Mouse (Mus musculus) stomach, embryonic 14.5 days (tissue): Measurements from ENCODE around the gene U2af1l4. TPM values are rescaled to one million over a fixed set of nuclear protein-coding genes. Genes with fewer than 3 reads are reported as not detected.
A peak's percentile ranks its signal among the peaks of the same experiment; 100 is the strongest.

Experiments used
- ATAC-seq: fragments of 200-750 bp; cut with Nextera tagmentation; 2 replicates; pipeline ENCODE4 v1.8.0; 2017; ENCODE audit warnings: low read depth, moderate TSS enrichment; ENCODE audit not compliant: insufficient number of reproducible peaks, insufficient read depth, low FRiP score
- H3K27ac ChIP-seq: fragments of 300-500 bp; sonication (generic); 2 replicates; pipeline ENCODE4 v1.5.1; 2014; ENCODE audit warnings: mild to moderate bottlenecking, low read length, moderate library complexity, mixed read lengths
- H3K27me3 ChIP-seq: fragments of 300-500 bp; sonication (generic); 2 replicates; pipeline ENCODE4 v1.6.1; 2014; ENCODE audit warnings: low read length, control low read depth, mixed read lengths; ENCODE audit not compliant: control insufficient read depth, insufficient read depth
- H3K36me3 ChIP-seq: fragments of 300-500 bp; sonication (generic); 2 replicates; pipeline ENCODE4 v1.6.1; 2014; ENCODE audit warnings: mild to moderate bottlenecking, control low read depth, low read length, moderate library complexity, mixed read lengths; ENCODE audit not compliant: control insufficient read depth, insufficient read depth
- H3K4me1 ChIP-seq: fragments of 300-500 bp; sonication (generic); 2 replicates; pipeline ENCODE4 v1.6.1; 2014; ENCODE audit warnings: low read length, control low read depth, mixed read lengths; ENCODE audit not compliant: control insufficient read depth, insufficient read depth
- H3K4me2 ChIP-seq: fragments of 300-500 bp; sonication (generic); replicated peaks from 2 replicates; pipeline ENCODE4 v1.6.1; 2014; ENCODE audit warnings: low read depth, low read length, control low read depth
- H3K4me3 ChIP-seq: fragments of 300-500 bp; sonication (generic); 2 replicates; pipeline ENCODE4 v1.5.1; 2014; ENCODE audit warnings: low read depth, low read length, control low read depth
- H3K9ac ChIP-seq: fragments of 300-500 bp; sonication (generic); replicated peaks from 2 replicates; pipeline ENCODE4 v1.6.1; 2014; ENCODE audit warnings: low read depth, mild to moderate bottlenecking, control low read depth, low read length, moderate library complexity, mixed read lengths
- H3K9me3 ChIP-seq: fragments of 300-500 bp; sonication (generic); 2 replicates; pipeline ENCODE4 v1.6.1; 2016; ENCODE audit warnings: low read depth, low read length, control low read depth; ENCODE audit not compliant: control insufficient read depth
- WGBS: fragments of 180-500 bp; shearing (Covaris S2); extraction: QIAGEN DNeasy Blood & Tissue Kit; methylation state at CpG from one replicate; pipeline ENCODE4 v1.1.7; 2014; 5-methylcytosine and 5-hydroxymethylcytosine counted together
- polyA plus RNA-seq: library from polyadenylated mRNA; unstranded; fragments of >200 nt; fragmentation: Nextera tagmentation; extraction: Ambion mirVana; gene quantifications from 2 replicates; pipeline ENCODE4 v1.2.1, GENCODE M21; 2014

Gene U2af1l4
- polyA plus RNA-seq, 1 experiment from 2014 or later = 96.6 TPM

DNA sequence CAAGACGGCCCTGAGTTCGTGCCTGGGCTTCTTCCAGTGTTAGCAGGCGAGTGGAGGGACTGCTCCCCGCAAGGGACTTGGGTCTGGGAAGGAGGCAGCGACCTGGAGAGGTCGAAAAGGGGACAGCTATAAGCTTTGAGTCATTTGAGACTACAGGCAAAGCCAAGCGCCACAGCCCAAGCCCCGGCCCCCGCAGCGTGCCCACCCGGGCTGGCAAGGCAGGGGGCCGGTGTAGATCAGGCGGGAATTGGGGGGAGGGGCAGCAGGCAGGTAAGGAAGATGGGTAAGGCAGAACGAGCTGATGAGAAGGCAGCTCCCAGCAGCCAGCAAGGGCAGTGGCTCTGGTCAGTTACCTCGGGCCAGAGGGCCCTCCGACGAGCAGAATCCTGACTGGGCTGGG is 36.7 kb upstream of the U2af1l4 start:
- Histone ChIP-seq H3K36me3 (peaks cover 43% of the 10 kb centered on the region; the same call in 1 of the 2 replicates), H3K27me3 (no peaks in the 10 kb centered on the region), H3K9me3 (no peaks in the 10 kb centered on the region), H3K4me1 (peaks cover 11% of the 10 kb centered on the region; the same call in 1 of the 2 replicates), H3K9ac (peak overlapping the region; percentile 11; the same call in 1 of the 2 replicates), H3K4me2 (peak overlapping the region; percentile 10; the same call in 1 of the 2 replicates), H3K4me3 (no peak overlapping the region), H3K27ac (0 out of 2 replicates have a peak overlapping the region, but pooled peaks have one; percentile 62)
- WGBS = 28% methylated on average over 17 of the region's 17 CpGs
- no peak for ATAC-seq

DNA sequence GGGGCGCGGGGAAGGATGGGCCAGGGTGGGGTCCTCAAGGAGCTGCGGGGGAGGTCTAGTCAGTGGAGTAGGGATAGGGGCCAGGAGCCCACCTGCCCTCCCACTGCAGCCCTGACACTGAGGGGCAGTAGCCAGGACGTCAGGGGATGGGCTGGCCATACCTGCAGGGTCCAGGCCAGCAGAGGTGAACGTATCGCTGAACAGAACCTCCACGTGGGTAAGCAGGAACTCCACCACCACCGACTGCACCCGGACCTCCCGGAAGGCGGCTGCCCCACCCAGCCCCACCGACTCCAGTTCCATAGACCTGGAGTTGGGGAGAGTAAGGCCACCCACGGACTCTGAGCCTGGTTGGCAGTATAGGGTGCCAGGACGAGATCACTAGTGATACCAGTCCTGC is 36.1 kb upstream of the U2af1l4 start:
- Histone ChIP-seq H3K9ac (no peak overlapping the region; the same call in 1 of the 2 replicates), H3K4me1 (peaks cover 11% of the 10 kb centered on the region; the same call in 1 of the 2 replicates), H3K27me3 (no peaks in the 10 kb centered on the region), H3K27ac (no peak overlapping the region), H3K4me2 (no peak overlapping the region; the same call in 1 of the 2 replicates), H3K4me3 (no peak overlapping the region), H3K9me3 (no peaks in the 10 kb centered on the region), H3K36me3 (peaks cover 48% of the 10 kb centered on the region; the same call in 1 of the 2 replicates)
- 78% methylated on average over 14 of the region's 14 CpGs for WGBS
- no peak for ATAC-seq

DNA sequence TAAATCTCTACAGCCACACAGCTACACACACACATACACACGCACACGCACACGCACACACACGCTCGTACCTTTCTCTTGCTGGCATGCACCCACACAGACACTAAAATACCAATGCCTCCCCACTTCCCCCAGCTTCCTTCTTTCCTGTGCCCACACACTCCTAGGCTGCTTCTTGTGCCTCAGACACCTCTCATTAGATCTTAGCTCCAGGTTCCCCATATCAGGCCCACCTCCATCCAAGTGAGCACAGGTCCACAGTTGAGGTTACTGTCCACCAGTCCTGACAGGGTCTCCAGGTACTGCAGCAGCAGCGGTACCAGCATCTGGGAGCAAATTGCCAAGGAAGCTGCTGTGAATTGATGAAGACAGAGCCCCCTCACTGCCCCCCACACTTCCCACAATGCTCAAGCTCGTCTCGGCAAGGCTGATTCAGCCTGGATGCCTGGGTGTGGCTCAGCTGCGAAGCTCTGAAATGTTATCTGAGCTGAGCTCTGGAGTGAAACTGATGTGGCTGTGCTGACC is 31.7 kb upstream of the U2af1l4 start:
- no peak overlapping the region for H3K4me3 ChIP-seq
- H3K9me3 ChIP-seq = no peaks in the 10 kb centered on the region
- H3K27ac ChIP-seq = no peak overlapping the region
- no peaks in the 10 kb centered on the region for H3K27me3 ChIP-seq
- WGBS = 80% methylated on average over 9 of the region's 9 CpGs
- no peak for ATAC-seq
- H3K4me2 ChIP-seq = no peak overlapping the region
- peaks cover 43% of the 10 kb centered on the region; the same call in 1 of the 2 replicates for H3K36me3 ChIP-seq
- H3K4me1 ChIP-seq = peaks cover 19% of the 10 kb centered on the region
- H3K9ac ChIP-seq = no peak overlapping the region

GRCm38 (mm10) chr7:30532931-30533330 is 30.2 kb upstream of the U2af1l4 start:
- peak overlapping the region; percentile 92; the same call in 1 of the 2 replicates for H3K4me2 ChIP-seq
- no peak overlapping the region for H3K4me3 ChIP-seq
- H3K9ac ChIP-seq = no peak overlapping the region
- no peaks in the 10 kb centered on the region for H3K27me3 ChIP-seq
- H3K36me3 ChIP-seq = peaks cover 39% of the 10 kb centered on the region; the same call in 1 of the 2 replicates
- peaks cover 15% of the 10 kb centered on the region for H3K4me1 ChIP-seq
- no peaks in the 10 kb centered on the region for H3K9me3 ChIP-seq
- whole genome bisulfite sequencing = 35% methylated on average over 8 of the region's 8 CpGs
- ATAC-seq = no peak
- no peak overlapping the region for H3K27ac ChIP-seq

- Histone ChIP-seq H3K4me1 (peaks cover 15% of the 10 kb centered on the region), H3K9me3 (no peaks in the 10 kb centered on the region), H3K4me2 (peak overlapping the region; percentile 92), H3K27ac (peak overlapping the region; percentile 15; the same call in 1 of the 2 replicates), H3K27me3 (no peaks in the 10 kb centered on the region), H3K36me3 (peaks cover 27% of the 10 kb centered on the region; the same call in 1 of the 2 replicates), H3K9ac (peak overlapping the region; percentile 58), H3K4me3 (peak overlapping the region; percentile 63)
- 7% methylated on average over 26 of the region's 26 CpGs for WGBS
- ATAC-seq = 0 out of 2 replicates have a peak, but pooled peaks have one; percentile 25
These were observed 29.0 kb upstream of the U2af1l4 start for GRCm38 (mm10) chr7:30533941-30534632.

GRCm38 (mm10) chr7:30534633-30535577 is 28.2 kb upstream of the U2af1l4 start, which contains the start of gene Arhgap33:
Gene Arhgap33 (minus strand): TSS chr7:30535060.
- H3K27me3 ChIP-seq = no peaks in the 10 kb centered on the region
- H3K27ac ChIP-seq = peak within 1 kb of the TSS; percentile 15; the same call in 1 of the 2 replicates
- peak within 1 kb of the TSS; percentile 58 for H3K9ac ChIP-seq
- peak; percentile 92 for ATAC-seq
- H3K4me2 ChIP-seq = peak within 1 kb of the TSS; percentile 92
- peak within 1 kb of the TSS; percentile 63 for H3K4me3 ChIP-seq
- under 1% methylated on average over 63 of the region's 84 CpGs for WGBS
- H3K36me3 ChIP-seq = peaks cover 23% of the 10 kb centered on the region; the same call in 1 of the 2 replicates
- no peaks in the 10 kb centered on the region for H3K9me3 ChIP-seq
- peaks cover 15% of the 10 kb centered on the region for H3K4me1 ChIP-seq

- H3K36me3 ChIP-seq = peaks cover 4% of the 10 kb centered on the region; the same call in 1 of the 2 replicates
- no peak overlapping the region for H3K4me2 ChIP-seq
- H3K4me3 ChIP-seq = no peak overlapping the region
- H3K27me3 ChIP-seq = no peaks in the 10 kb centered on the region
- H3K9me3 ChIP-seq = no peaks in the 10 kb centered on the region
- H3K27ac ChIP-seq = no peak overlapping the region
- 85% methylated on average over 7 of the region's 7 CpGs for WGBS
- H3K9ac ChIP-seq = no peak overlapping the region
- peaks cover 2% of the 10 kb centered on the region; the same call in 1 of the 2 replicates for H3K4me1 ChIP-seq
- no peak for ATAC-seq
These were observed 22.5 kb upstream of the U2af1l4 start for GRCm38 (mm10) chr7:30540572-30540971.

DNA sequence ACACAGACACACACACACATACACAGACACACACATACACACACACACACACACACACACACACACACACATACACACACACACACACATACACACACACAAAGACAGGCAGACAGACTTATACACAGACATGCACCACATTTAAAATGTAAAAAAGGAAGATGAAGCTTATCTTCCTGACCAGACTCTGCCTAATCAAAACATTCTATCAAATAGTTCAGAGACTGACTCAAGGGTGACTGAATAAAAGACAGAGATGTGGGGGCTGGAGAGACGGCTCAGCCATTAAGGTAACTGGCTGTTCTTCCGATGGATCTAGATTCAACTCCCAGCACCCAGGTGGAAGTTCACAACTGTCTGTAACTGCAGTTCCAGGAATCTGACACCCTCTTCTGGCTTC is 18.8 kb upstream of the U2af1l4 start:
- Histone ChIP-seq H3K36me3 (peaks cover 16% of the 10 kb centered on the region; the same call in 1 of the 2 replicates), H3K9ac (no peak overlapping the region), H3K27me3 (no peaks in the 10 kb centered on the region), H3K4me3 (no peak overlapping the region), H3K27ac (no peak overlapping the region), H3K4me2 (no peak overlapping the region), H3K9me3 (no peaks in the 10 kb centered on the region), H3K4me1 (no peaks in the 10 kb centered on the region)
- no peak for ATAC-seq
- 92% methylated on average over 2 of the region's 2 CpGs for WGBS
